ENCODE assay signal across 11 mouse cellular contexts in genomic region chr15:27063971-27064370, GRCm38 (mm10).
DNase-seq lines count a peak whose midpoint lies in the region; ATAC-seq lines count a peak whose summit lies in the region.
"Had no signal": no experiment of that assay in that cellular context is flagged by ENCODE, and none has a peak within 500 bp of the region (broad histone marks: within the 10 kb centered on the region; RNA-seq: fewer than 3 reads in every experiment).

No protein-coding gene starts in this region.

- H3K27ac ChIP-seq in forebrain, embryonic 15.5 days (replicated peaks): peak overlapping the region; percentile 52; the same call in 1 of the 2 replicates
- no peak overlapping the region for H3K27ac ChIP-seq in forebrain, embryonic 12.5 days

- peak; percentile 89 for ATAC-seq in forebrain, embryonic 15.5 days (replicated peaks)
- ATAC-seq in forebrain, embryonic 12.5 days (ENCODE audit: low FRiP score): no peak
- ATAC-seq in erythroid progenitor cell, adult 5-6 weeks (replicated peaks; ENCODE audit: low FRiP score, poor library complexity, severe bottlenecking): no peak

- no peaks in the 10 kb centered on the region for H3K27me3 ChIP-seq in forebrain, embryonic 15.5 days
- H3K27me3 ChIP-seq in forebrain, embryonic 12.5 days: no peaks in the 10 kb centered on the region

- H3K36me3 ChIP-seq in forebrain, embryonic 15.5 days: no peaks in the 10 kb centered on the region
- no peaks in the 10 kb centered on the region for H3K36me3 ChIP-seq in forebrain, embryonic 12.5 days (replicated peaks)

- no peak overlapping the region for H3K4me3 ChIP-seq in forebrain, embryonic 15.5 days
- H3K4me3 ChIP-seq in forebrain, embryonic 12.5 days (replicated peaks): no peak overlapping the region

- H3K9ac ChIP-seq in forebrain, embryonic 15.5 days (replicated peaks): no peak overlapping the region
- H3K9ac ChIP-seq in forebrain, embryonic 12.5 days: no peak overlapping the region

- no peaks in the 10 kb centered on the region for H3K9me3 ChIP-seq in forebrain, embryonic 15.5 days
- H3K9me3 ChIP-seq in forebrain, embryonic 12.5 days: no peaks in the 10 kb centered on the region

- WGBS in forebrain, embryonic 15.5 days: 52% methylated on average over 4 of the region's 4 CpGs
- 78% methylated on average over 4 of the region's 4 CpGs for WGBS in forebrain, embryonic 12.5 days

- H3K4me2 ChIP-seq in forebrain, embryonic 15.5 days (replicated peaks): no peak overlapping the region
- H3K4me2 ChIP-seq in forebrain, embryonic 12.5 days: no peak overlapping the region

- DNase-seq in retina, postnatal 1 day: peak; percentile 48
- DNase-seq in retina, embryonic 14.5 days (ENCODE audit: low spot score): no peak
- peak; percentile 54 to 87 for DNase-seq in cerebellum, postnatal 4 days (ENCODE audit: low spot score in 2 of 2)
- peak; percentile 39 to 59 for DNase-seq in layer of hippocampus, postnatal 36 days
- DNase-seq in adrenal gland, postnatal 25 days: no peak
- DNase-seq: adrenal gland, postnatal 10 days; kidney, postnatal 25 days; thymus, postnatal 36 days had no signal

- H3K4me1 ChIP-seq in forebrain, embryonic 15.5 days: peaks cover 21% of the 10 kb centered on the region
- no peaks in the 10 kb centered on the region for H3K4me1 ChIP-seq in forebrain, embryonic 12.5 days

Comparison
In these comparisons a context has a peak if more than half of its experiments do, and no peak if none do; other contexts are left out.
1. DNase-seq: peak in retina, postnatal 1 day (single experiment), cerebellum, postnatal 4 days (2 of 2) and layer of hippocampus, postnatal 36 days (2 of 2); none in retina, embryonic 14.5 days (single experiment) and adrenal gland, postnatal 25 days (single experiment).